Mouse (Mus musculus): ENCODE results near the gene Hsd17b2. TPM values are rescaled to one million over a fixed set of nuclear protein-coding genes. Genes with fewer than 3 reads are reported as not detected.
"Not testable (repeated sequence)": the region's sequence is repeated elsewhere in the genome, so short reads cannot be mapped to it uniquely, and the experiment has no call there.

The Hsd17b2 gene
- polyA plus RNA-seq, 1 experiment = not detected

- Histone ChIP-seq H3K27me3 (ENCODE audit: control insufficient read depth, insufficient read depth, low read length) (no peaks in the 10 kb centered on the region), H3K27ac (ENCODE audit: insufficient read depth, low read length) (no peak overlapping the region), H3K4me3 (ENCODE audit: extremely low read depth, insufficient read depth, insufficient read length) (no peak overlapping the region), H3K4me1 (ENCODE audit: control insufficient read depth, insufficient read depth, insufficient read length) (no peaks in the 10 kb centered on the region), H3K36me3 (ENCODE audit: control insufficient read depth, insufficient read depth, low read length) (no peaks in the 10 kb centered on the region)
- TF ChIP-seq POLR2A (IDR thresholded peaks at IDR 0.05; ENCODE audit: low read depth, low read length) = no peak
- TF ChIP-seq CTCF (IDR thresholded peaks at IDR 0.05; ENCODE audit: extremely low read depth, insufficient read depth, insufficient read length, insufficient replicate concordance) = no peak
- no peak for DNase-seq (ENCODE audit: low read depth in 1 of 2, low spot score in 2 of 2)
- WGBS = 70% methylated on average over 5 of the region's 5 CpGs
These were observed 25.9 kb downstream of the Hsd17b2 start for GRCm38 (mm10) chr8:117727561-117727960.

GRCm38 (mm10) chr8:117728234-117728633 is 26.5 kb downstream of the Hsd17b2 start:
- WGBS = 83% methylated on average over 4 of the region's 4 CpGs
- Histone ChIP-seq H3K36me3 (ENCODE audit: control insufficient read depth, insufficient read depth, low read length) (no peaks in the 10 kb centered on the region), H3K4me3 (ENCODE audit: extremely low read depth, insufficient read depth, insufficient read length) (no peak overlapping the region), H3K27ac (ENCODE audit: insufficient read depth, low read length) (no peak overlapping the region), H3K4me1 (ENCODE audit: control insufficient read depth, insufficient read depth, insufficient read length) (no peaks in the 10 kb centered on the region), H3K27me3 (ENCODE audit: control insufficient read depth, insufficient read depth, low read length) (no peaks in the 10 kb centered on the region)
- no peak for DNase-seq (ENCODE audit: low read depth in 1 of 2, low spot score in 2 of 2)
- no peak for TF ChIP-seq POLR2A (IDR thresholded peaks at IDR 0.05; ENCODE audit: low read depth, low read length)
- TF ChIP-seq CTCF (IDR thresholded peaks at IDR 0.05; ENCODE audit: extremely low read depth, insufficient read depth, insufficient read length, insufficient replicate concordance) = no peak

GRCm38 (mm10) chr8:117730980-117731379 is 29.3 kb downstream of the Hsd17b2 start:
- Histone ChIP-seq H3K4me3 (ENCODE audit: extremely low read depth, insufficient read depth, insufficient read length) (no peak overlapping the region), H3K27me3 (ENCODE audit: control insufficient read depth, insufficient read depth, low read length) (no peaks in the 10 kb centered on the region), H3K36me3 (ENCODE audit: control insufficient read depth, insufficient read depth, low read length) (no peaks in the 10 kb centered on the region), H3K27ac (ENCODE audit: insufficient read depth, low read length) (no peak overlapping the region), H3K4me1 (ENCODE audit: control insufficient read depth, insufficient read depth, insufficient read length) (no peaks in the 10 kb centered on the region)
- no peak for TF ChIP-seq POLR2A (IDR thresholded peaks at IDR 0.05; ENCODE audit: low read depth, low read length)
- TF ChIP-seq CTCF (IDR thresholded peaks at IDR 0.05; ENCODE audit: extremely low read depth, insufficient read depth, insufficient read length, insufficient replicate concordance) = no peak
- WGBS = 53% methylated on average over 10 of the region's 10 CpGs
- DNase-seq (ENCODE audit: low read depth in 1 of 2, low spot score in 2 of 2) = no peak

- 87% methylated on average over 3 of the region's 3 CpGs for WGBS
- Histone ChIP-seq H3K27me3 (ENCODE audit: control insufficient read depth, insufficient read depth, low read length) (no peaks in the 10 kb centered on the region), H3K27ac (ENCODE audit: insufficient read depth, low read length) (no peak overlapping the region), H3K4me3 (ENCODE audit: extremely low read depth, insufficient read depth, insufficient read length) (no peak overlapping the region), H3K4me1 (ENCODE audit: control insufficient read depth, insufficient read depth, insufficient read length) (no peaks in the 10 kb centered on the region), H3K36me3 (ENCODE audit: control insufficient read depth, insufficient read depth, low read length) (no peaks in the 10 kb centered on the region)
- no peak for DNase-seq (ENCODE audit: low read depth in 1 of 2, low spot score in 2 of 2)
- TF ChIP-seq POLR2A (IDR thresholded peaks at IDR 0.05; ENCODE audit: low read depth, low read length) (no peak), CTCF (IDR thresholded peaks at IDR 0.05; ENCODE audit: extremely low read depth, insufficient read depth, insufficient read length, insufficient replicate concordance) (no peak)
These were observed 35.0 kb downstream of the Hsd17b2 start for GRCm38 (mm10) chr8:117736657-117737175.

DNA sequence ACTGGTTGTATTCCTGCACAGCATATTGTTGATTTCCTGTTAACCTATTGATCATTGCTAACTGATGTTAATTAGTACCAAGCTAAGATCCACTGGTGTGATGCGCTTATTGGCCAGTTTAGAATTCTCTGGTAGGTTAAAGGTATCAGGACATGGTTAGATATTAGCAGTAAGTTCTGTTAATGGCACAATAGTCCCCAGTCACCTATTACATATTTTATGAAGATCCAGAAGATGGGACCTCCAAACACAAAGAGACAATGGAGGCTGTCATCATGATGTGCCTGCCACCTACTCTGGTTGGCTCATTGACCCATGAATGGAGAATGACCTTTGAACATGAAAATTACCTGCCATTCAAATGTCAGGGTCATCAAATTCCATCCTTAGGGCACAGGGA is 36.5 kb downstream of the Hsd17b2 start:
- not testable (repeated sequence) for H3K4me3 ChIP-seq (ENCODE audit: extremely low read depth, insufficient read depth, insufficient read length); H3K4me1 ChIP-seq (ENCODE audit: control insufficient read depth, insufficient read depth, insufficient read length); H3K36me3 ChIP-seq (ENCODE audit: control insufficient read depth, insufficient read depth, low read length); DNase-seq (ENCODE audit: low read depth in 1 of 2, low spot score in 2 of 2); H3K27me3 ChIP-seq (ENCODE audit: control insufficient read depth, insufficient read depth, low read length); H3K27ac ChIP-seq (ENCODE audit: insufficient read depth, low read length)
- 94% methylated on average over 1 of the region's 1 CpGs for WGBS

- Histone ChIP-seq H3K27ac (ENCODE audit: insufficient read depth, low read length) (no peak overlapping the region), H3K36me3 (ENCODE audit: control insufficient read depth, insufficient read depth, low read length) (no peaks in the 10 kb centered on the region), H3K27me3 (ENCODE audit: control insufficient read depth, insufficient read depth, low read length) (no peaks in the 10 kb centered on the region), H3K4me3 (ENCODE audit: extremely low read depth, insufficient read depth, insufficient read length) (no peak overlapping the region), H3K4me1 (ENCODE audit: control insufficient read depth, insufficient read depth, insufficient read length) (no peaks in the 10 kb centered on the region)
- 76% methylated on average over 5 of the region's 5 CpGs for WGBS
- TF ChIP-seq CTCF (IDR thresholded peaks at IDR 0.05; ENCODE audit: extremely low read depth, insufficient read depth, insufficient read length, insufficient replicate concordance) (no peak), POLR2A (IDR thresholded peaks at IDR 0.05; ENCODE audit: low read depth, low read length) (no peak)
- DNase-seq (ENCODE audit: low read depth in 1 of 2, low spot score in 2 of 2) = no peak
These were observed 38.8 kb downstream of the Hsd17b2 start for GRCm38 (mm10) chr8:117740387-117740998.

DNA sequence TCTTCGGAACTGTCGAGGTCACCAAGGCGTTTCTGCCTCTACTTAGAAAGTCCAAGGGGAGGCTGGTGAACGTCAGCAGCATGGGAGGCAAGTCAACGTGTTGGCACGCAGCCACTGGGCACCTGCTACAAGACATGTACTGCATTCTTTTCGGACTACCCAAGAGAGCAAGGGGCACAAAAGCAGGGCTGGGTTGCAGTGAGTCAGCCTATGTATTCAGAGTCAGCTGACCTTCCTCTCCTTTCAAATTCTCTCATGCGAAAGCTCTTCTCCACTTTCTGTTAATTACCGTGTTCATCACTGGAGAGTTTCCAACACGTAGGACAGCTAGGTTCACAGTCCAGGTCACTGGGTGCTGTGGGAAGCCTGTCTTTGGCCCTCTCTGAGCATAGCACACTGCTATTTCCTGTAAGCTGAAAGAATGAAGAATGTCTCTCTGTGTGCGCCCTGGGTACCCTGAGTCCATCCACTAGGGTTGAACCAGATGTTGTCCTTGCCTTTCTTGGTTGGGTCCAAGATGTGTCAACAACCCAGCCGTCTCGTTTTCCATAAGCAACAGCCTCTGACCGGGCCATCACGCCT is 40.8 kb downstream of the Hsd17b2 start:
- H3K27ac ChIP-seq (ENCODE audit: insufficient read depth, low read length) = no peak overlapping the region
- no peak overlapping the region for H3K4me3 ChIP-seq (ENCODE audit: extremely low read depth, insufficient read depth, insufficient read length)
- no peak for TF ChIP-seq POLR2A (IDR thresholded peaks at IDR 0.05; ENCODE audit: low read depth, low read length)
- TF ChIP-seq CTCF (IDR thresholded peaks at IDR 0.05; ENCODE audit: extremely low read depth, insufficient read depth, insufficient read length, insufficient replicate concordance) = no peak
- H3K36me3 ChIP-seq (ENCODE audit: control insufficient read depth, insufficient read depth, low read length) = no peaks in the 10 kb centered on the region
- DNase-seq (ENCODE audit: low read depth in 1 of 2, low spot score in 2 of 2) = no peak
- no peaks in the 10 kb centered on the region for H3K27me3 ChIP-seq (ENCODE audit: control insufficient read depth, insufficient read depth, low read length)
- 84% methylated on average over 15 of the region's 15 CpGs for WGBS
- no peaks in the 10 kb centered on the region for H3K4me1 ChIP-seq (ENCODE audit: control insufficient read depth, insufficient read depth, insufficient read length)
